ENCODE assay signal across 8 mouse cellular contexts in the genomic region with DNA sequence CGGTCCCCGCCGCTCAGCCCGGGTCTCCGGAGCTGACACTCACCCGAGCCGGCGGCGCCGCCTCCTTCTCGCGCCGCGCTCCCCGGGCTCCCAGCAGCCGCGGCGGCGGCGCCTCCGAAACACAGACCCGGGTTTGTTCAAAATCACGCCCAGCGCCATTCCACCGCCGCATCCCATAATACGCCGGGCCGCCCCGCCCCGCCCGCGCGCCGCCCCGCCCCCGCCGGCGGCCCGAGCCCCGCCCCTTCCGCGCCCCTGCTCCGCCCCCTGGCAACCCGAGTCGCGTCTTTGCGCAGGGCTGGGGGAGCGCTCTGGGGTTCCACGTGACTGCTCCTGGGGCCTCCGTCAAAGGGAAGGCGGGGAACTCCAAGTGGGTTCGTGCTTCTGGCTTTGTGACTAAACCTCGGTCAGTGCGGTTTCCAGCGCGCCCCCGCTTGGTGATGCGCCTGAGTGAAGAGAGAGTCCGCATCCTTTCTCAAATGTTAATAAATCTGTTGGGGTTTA. TPM values are rescaled to one million over a fixed set of nuclear protein-coding genes. Genes with fewer than 3 reads are reported as not detected.
DNase-seq lines count a peak whose midpoint lies in the region; ATAC-seq and TF ChIP-seq lines count a peak whose summit lies in the region.

Gene Lin54 (minus strand): TSS at position 182 of the 504 bp plus-strand sequence.

- peak within 1 kb of the TSS; percentile 88 for H3K4me2 ChIP-seq in forebrain, embryonic 12.5 days
- H3K4me2 ChIP-seq in heart, postnatal 0 days (ENCODE audit: low read depth, low read length) = peak within 1 kb of the TSS; percentile 99
- peak within 1 kb of the TSS; percentile 86 for H3K4me2 ChIP-seq in liver, embryonic 16.5 days (ENCODE audit: low read depth, low read length)
- peak within 1 kb of the TSS; percentile 83 for H3K4me2 ChIP-seq in neural tube, embryonic 12.5 days (replicated peaks)
- peak within 1 kb of the TSS; percentile 95 for H3K4me2 ChIP-seq in stomach, postnatal 0 days (replicated peaks; ENCODE audit: low read depth)

- H3K27ac ChIP-seq in ES-Bruce4 (ENCODE audit: insufficient read depth, low read length) = no peak within 1 kb of the TSS; the same call in 1 of the 2 replicates
- H3K27ac ChIP-seq in forebrain, embryonic 12.5 days = peak within 1 kb of the TSS; percentile 82
- peak within 1 kb of the TSS; percentile 83 for H3K27ac ChIP-seq in heart, postnatal 0 days (ENCODE audit: low read depth)
- peak within 1 kb of the TSS; percentile 97 for H3K27ac ChIP-seq in liver, embryonic 16.5 days (ENCODE audit: low read length)
- 0 out of 2 replicates have a peak within 1 kb of the TSS, but pooled peaks have one; percentile 27 for H3K27ac ChIP-seq in neural tube, embryonic 12.5 days
- peak within 1 kb of the TSS; percentile 88 for H3K27ac ChIP-seq in stomach, postnatal 0 days (replicated peaks)

- H3K9ac ChIP-seq in ES-Bruce4 (ENCODE audit: low read depth, poor library complexity, severe bottlenecking) = peak within 1 kb of the TSS; percentile 66
- H3K9ac ChIP-seq in forebrain, embryonic 12.5 days = peak within 1 kb of the TSS; percentile 65
- peak within 1 kb of the TSS; percentile 75 for H3K9ac ChIP-seq in heart, postnatal 0 days (replicated peaks; ENCODE audit: low read depth, low read length)
- H3K9ac ChIP-seq in liver, embryonic 16.5 days (ENCODE audit: low read depth, low read length) = peak within 1 kb of the TSS; percentile 95
- peak within 1 kb of the TSS; percentile 56 for H3K9ac ChIP-seq in neural tube, embryonic 12.5 days
- H3K9ac ChIP-seq in stomach, postnatal 0 days (ENCODE audit: low read length) = peak within 1 kb of the TSS; percentile 67

- TF ChIP-seq EP300 in ES-Bruce4 (IDR thresholded peaks at IDR 0.05; ENCODE audit: insufficient read depth, low read depth, low read length) = peak; percentile 34; the same call in 1 of the 2 replicates
- no peak for TF ChIP-seq EP300 in heart, postnatal 0 days (IDR thresholded peaks at IDR 0.05; ENCODE audit: low read depth)
- TF ChIP-seq EP300 in stomach, postnatal 0 days (optimal IDR thresholded peaks at IDR 0.05) = no peak

- peak; percentile 95 for ATAC-seq in forebrain, embryonic 12.5 days (ENCODE audit: low FRiP score)
- peak; percentile 94 for ATAC-seq in heart, postnatal 0 days (ENCODE audit: insufficient read depth, low read depth)
- ATAC-seq in liver, embryonic 16.5 days (ENCODE audit: low read depth) = peak; percentile 80
- peak; percentile 93 for ATAC-seq in neural tube, embryonic 12.5 days (ENCODE audit: low FRiP score, low read depth)
- peak; percentile 93 for ATAC-seq in stomach, postnatal 0 days (ENCODE audit: low FRiP score, low TSS enrichment)

- TF ChIP-seq POLR2A in ES-Bruce4 (IDR thresholded peaks at IDR 0.05; ENCODE audit: insufficient read depth, low read length) = no peak

- no peaks in the 10 kb centered on the region for H3K4me1 ChIP-seq in ES-Bruce4 (ENCODE audit: control insufficient read depth, insufficient read depth, low read length)
- peaks cover 21% of the 10 kb centered on the region for H3K4me1 ChIP-seq in forebrain, embryonic 12.5 days
- peaks cover 16% of the 10 kb centered on the region for H3K4me1 ChIP-seq in heart, postnatal 0 days (ENCODE audit: control insufficient read depth, insufficient read depth)
- H3K4me1 ChIP-seq in liver, embryonic 16.5 days (ENCODE audit: control insufficient read depth, low read depth, low read length) = peaks cover 19% of the 10 kb centered on the region
- H3K4me1 ChIP-seq in neural tube, embryonic 12.5 days = peaks cover 18% of the 10 kb centered on the region
- no peaks in the 10 kb centered on the region; the same call in 1 of the 2 replicates for H3K4me1 ChIP-seq in stomach, postnatal 0 days (replicated peaks; ENCODE audit: control insufficient read depth, insufficient read depth)

- H3K4me3 ChIP-seq in ES-Bruce4 (ENCODE audit: low read depth, low read length) = peak within 1 kb of the TSS; percentile 83
- H3K4me3 ChIP-seq in forebrain, embryonic 12.5 days (replicated peaks) = peak within 1 kb of the TSS; percentile 73
- H3K4me3 ChIP-seq in heart, postnatal 0 days (ENCODE audit: low read depth, low read length) = peak within 1 kb of the TSS; percentile 92
- peak within 1 kb of the TSS; percentile 91 for H3K4me3 ChIP-seq in liver, embryonic 16.5 days (ENCODE audit: low read depth, low read length)
- H3K4me3 ChIP-seq in neural tube, embryonic 12.5 days = peak within 1 kb of the TSS; percentile 68
- peak within 1 kb of the TSS; percentile 81 for H3K4me3 ChIP-seq in stomach, postnatal 0 days (ENCODE audit: low read depth, low read length)

- peak; percentile 82 for DNase-seq in c-Kit-positive CD71-positive TER-119-positive erythroid progenitor cells, embryonic 14.5 days (ENCODE audit: low spot score)
- peak; percentile 92 for DNase-seq in heart, postnatal 0 days (ENCODE audit: low spot score)
- DNase-seq in kidney, postnatal 4 days = peak; percentile 91 to 94
- DNase-seq in stomach, postnatal 0 days (ENCODE audit: low spot score) = peak; percentile 95

- under 1% methylated on average over 51 of the region's 60 CpGs for WGBS in forebrain, embryonic 12.5 days
- WGBS in heart, postnatal 0 days = 1% methylated on average over 54 of the region's 60 CpGs
- under 1% methylated on average over 54 of the region's 60 CpGs for WGBS in liver, embryonic 16.5 days (ENCODE audit: insufficient replicate concordance)
- under 1% methylated on average over 60 of the region's 60 CpGs for WGBS in neural tube, embryonic 12.5 days
- under 1% methylated on average over 41 of the region's 60 CpGs for WGBS in stomach, postnatal 0 days

- H3K27me3 ChIP-seq in ES-Bruce4 (ENCODE audit: control insufficient read depth, insufficient read depth, low read length, poor library complexity, severe bottlenecking) = no peaks in the 10 kb centered on the region
- no peaks in the 10 kb centered on the region for H3K27me3 ChIP-seq in forebrain, embryonic 12.5 days
- no peaks in the 10 kb centered on the region for H3K27me3 ChIP-seq in heart, postnatal 0 days (ENCODE audit: control insufficient read depth, insufficient read depth, low read length)
- H3K27me3 ChIP-seq in liver, embryonic 16.5 days (ENCODE audit: control insufficient read depth, insufficient read depth, low read depth, low read length) = no peaks in the 10 kb centered on the region
- no peaks in the 10 kb centered on the region for H3K27me3 ChIP-seq in neural tube, embryonic 12.5 days (replicated peaks)
- no peaks in the 10 kb centered on the region for H3K27me3 ChIP-seq in stomach, postnatal 0 days (ENCODE audit: control insufficient read depth, insufficient read depth, low read length)

- TF ChIP-seq CTCF in ES-Bruce4 (IDR thresholded peaks at IDR 0.05; ENCODE audit: low read depth, low read length) = peak; percentile 35
- peak; percentile 22; the same call in 1 of the 2 replicates for TF ChIP-seq CTCF in heart, postnatal 0 days (IDR thresholded peaks at IDR 0.05; ENCODE audit: low read depth)
- TF ChIP-seq CTCF in stomach, postnatal 0 days (IDR thresholded peaks at IDR 0.05; ENCODE audit: low read depth) = peak; percentile 60

- H3K9me3 ChIP-seq in ES-Bruce4 (replicated peaks; ENCODE audit: control insufficient read depth, insufficient read depth, low read length, poor library complexity, severe bottlenecking) = no peaks in the 10 kb centered on the region
- H3K9me3 ChIP-seq in forebrain, embryonic 12.5 days = no peaks in the 10 kb centered on the region
- no peaks in the 10 kb centered on the region for H3K9me3 ChIP-seq in heart, postnatal 0 days (replicated peaks; ENCODE audit: control insufficient read depth, low read length)
- no peaks in the 10 kb centered on the region for H3K9me3 ChIP-seq in liver, embryonic 16.5 days (replicated peaks; ENCODE audit: control insufficient read depth, low read length)
- H3K9me3 ChIP-seq in neural tube, embryonic 12.5 days = no peaks in the 10 kb centered on the region
- no peaks in the 10 kb centered on the region for H3K9me3 ChIP-seq in stomach, postnatal 0 days (ENCODE audit: control insufficient read depth, low read length)

- no peaks in the 10 kb centered on the region for H3K36me3 ChIP-seq in ES-Bruce4 (ENCODE audit: control insufficient read depth, insufficient read depth, low read length, poor library complexity, severe bottlenecking)
- H3K36me3 ChIP-seq in forebrain, embryonic 12.5 days (replicated peaks) = no peaks in the 10 kb centered on the region
- H3K36me3 ChIP-seq in heart, postnatal 0 days (replicated peaks; ENCODE audit: control insufficient read depth, insufficient read depth, low read length) = no peaks in the 10 kb centered on the region
- no peaks in the 10 kb centered on the region for H3K36me3 ChIP-seq in liver, embryonic 16.5 days (ENCODE audit: control insufficient read depth, insufficient read depth)
- no peaks in the 10 kb centered on the region for H3K36me3 ChIP-seq in neural tube, embryonic 12.5 days
- H3K36me3 ChIP-seq in stomach, postnatal 0 days (ENCODE audit: control insufficient read depth, insufficient read depth, low read length) = no peaks in the 10 kb centered on the region

RNA-seq across cellular contexts. Expression of gene Lin54, which starts in this region (rescaled TPM):
- polyA plus RNA-seq in ES-Bruce4 (2011; ENCODE audit: insufficient read depth, insufficient read length, low read depth, missing spikeins) = 31.9 and 34.9 TPM in 2 replicates
- 17.6 and 18.3 TPM in 2 replicates for polyA plus RNA-seq in forebrain, embryonic 12.5 days (2016; fragmentation: Nextera tagmentation; extraction: Ambion mirVana)
- 12.8 and 21.1 TPM in 2 replicates for total RNA-seq in heart, postnatal 0 days (2014; rRNA removed; ENCODE audit: low replicate concordance)
- polyA plus RNA-seq in heart, postnatal 0 days (2015; fragmentation: Nextera tagmentation; extraction: Ambion mirVana) = 5.5 and 6.1 TPM in 2 replicates
- 9.2 and 9.6 TPM in 2 replicates for polyA plus RNA-seq in liver, embryonic 16.5 days (2015; fragmentation: Nextera tagmentation; extraction: Ambion mirVana)
- 11.9 and 14.8 TPM in 2 replicates for polyA plus RNA-seq in neural tube, embryonic 12.5 days (2016; fragmentation: Nextera tagmentation; extraction: Ambion mirVana)
- 5.9 TPM in 2 replicates for polyA plus RNA-seq in stomach, postnatal 0 days (2015; fragmentation: Nextera tagmentation; extraction: Ambion mirVana)
